Mouse (Mus musculus): ENCODE results near the gene Col1a1.
A peak's percentile ranks its signal among the peaks of the same experiment; 100 is the strongest.

Col1a1 gene

GRCm38 (mm10) chr11:94936045-94936444, at the start of gene Col1a1:
Gene Col1a1, plus strand, starts transcription at chr11:94936224.
- no peak for DNase-seq (ENCODE audit: low read depth, low spot score)

- no peak for DNase-seq (ENCODE audit: low read depth, low spot score)
Measured at GRCm38 (mm10) chr11:94891155-94891554, 44.9 kb upstream of the Col1a1 start.

GRCm38 (mm10) chr11:94896753-94897376, 39.2 kb upstream of the Col1a1 start:
- no peak for DNase-seq (ENCODE audit: low read depth, low spot score)

GRCm38 (mm10) chr11:94901231-94901630, 34.8 kb upstream of the Col1a1 start:
- no peak for DNase-seq (ENCODE audit: low read depth, low spot score)

GRCm38 (mm10) chr11:94904306-94904705, 31.7 kb upstream of the Col1a1 start:
- no peak for DNase-seq (ENCODE audit: low read depth, low spot score)

DNA sequence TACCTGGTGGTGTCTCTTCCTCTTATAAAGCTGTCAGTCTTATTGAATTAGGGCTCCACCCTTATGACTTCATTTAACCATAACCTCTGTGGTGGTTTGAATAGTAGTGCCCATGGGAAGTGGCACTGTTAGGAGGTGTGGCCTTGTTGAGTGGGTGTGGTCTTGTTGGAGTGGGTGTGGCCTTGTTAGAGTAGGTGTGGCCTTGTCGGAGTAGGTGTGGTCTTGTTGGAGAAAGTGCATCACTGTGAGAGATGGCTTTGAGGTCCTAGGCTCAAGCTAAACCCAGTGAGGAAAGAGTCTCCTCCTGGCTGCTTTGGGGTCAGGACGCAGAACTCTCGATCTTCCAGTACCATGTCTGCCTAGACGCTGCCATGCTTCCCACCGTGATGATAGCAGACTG, 25.1 kb upstream of the Col1a1 start:
- DNase-seq (ENCODE audit: low read depth, low spot score) = peak; percentile 59

- DNase-seq (ENCODE audit: low read depth, low spot score) = peak; percentile 47
Measured at GRCm38 (mm10) chr11:94912568-94912967, 23.5 kb upstream of the Col1a1 start.

- DNase-seq (ENCODE audit: low read depth, low spot score) = no peak
Measured at GRCm38 (mm10) chr11:94913302-94914090, 22.5 kb upstream of the Col1a1 start.

GRCm38 (mm10) chr11:94915675-94916403, 20.2 kb upstream of the Col1a1 start:
- no peak for DNase-seq (ENCODE audit: low read depth, low spot score)

GRCm38 (mm10) chr11:94916477-94916876, 19.5 kb upstream of the Col1a1 start:
- DNase-seq (ENCODE audit: low read depth, low spot score) = peak; percentile 36

DNA sequence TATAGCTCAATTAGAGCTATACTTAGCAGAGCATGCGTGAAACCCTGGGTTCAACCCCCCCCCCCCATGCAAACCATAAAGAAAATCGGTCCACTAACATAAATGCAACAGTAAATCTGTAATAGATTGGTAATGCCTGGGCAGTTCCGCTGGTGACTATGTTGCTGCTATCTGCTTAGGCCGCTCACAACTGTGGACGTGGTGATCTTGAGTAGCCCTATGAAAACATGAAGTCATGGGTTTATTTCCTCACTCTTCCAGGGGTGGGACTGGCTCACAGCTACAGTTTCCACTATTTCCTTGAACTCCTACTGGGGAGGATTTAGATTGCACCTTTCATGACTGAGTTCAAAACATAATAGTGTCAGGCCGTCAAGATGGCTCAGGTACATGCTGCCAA, 18.3 kb upstream of the Col1a1 start:
- no peak for DNase-seq (ENCODE audit: low read depth, low spot score)

GRCm38 (mm10) chr11:94920996-94921401, 15.0 kb upstream of the Col1a1 start:
- no peak for DNase-seq (ENCODE audit: low read depth, low spot score)

GRCm38 (mm10) chr11:94924977-94925376, 11.0 kb upstream of the Col1a1 start:
- no peak for DNase-seq (ENCODE audit: low read depth, low spot score)

DNA sequence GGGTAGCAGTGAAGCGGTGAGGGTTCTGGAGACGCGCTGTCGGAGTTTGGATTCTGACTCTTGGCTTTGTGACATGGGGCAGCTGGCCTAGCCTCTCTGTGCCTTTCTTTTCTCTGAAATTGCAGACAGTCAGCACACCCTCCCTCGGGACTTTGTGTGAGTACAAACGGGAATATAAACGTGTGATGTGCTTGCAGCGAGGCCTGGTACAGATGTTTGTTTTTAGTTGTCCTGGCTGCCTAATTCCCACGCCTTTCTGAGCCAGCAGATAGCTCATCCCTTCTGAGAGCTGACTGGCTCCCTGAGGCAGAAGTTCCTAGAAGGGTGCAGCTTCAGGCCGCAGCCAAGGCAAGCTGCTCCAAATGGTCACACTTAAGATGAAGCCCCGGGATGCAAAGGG, 9.6 kb upstream of the Col1a1 start:
- DNase-seq (ENCODE audit: low read depth, low spot score) = no peak

DNA sequence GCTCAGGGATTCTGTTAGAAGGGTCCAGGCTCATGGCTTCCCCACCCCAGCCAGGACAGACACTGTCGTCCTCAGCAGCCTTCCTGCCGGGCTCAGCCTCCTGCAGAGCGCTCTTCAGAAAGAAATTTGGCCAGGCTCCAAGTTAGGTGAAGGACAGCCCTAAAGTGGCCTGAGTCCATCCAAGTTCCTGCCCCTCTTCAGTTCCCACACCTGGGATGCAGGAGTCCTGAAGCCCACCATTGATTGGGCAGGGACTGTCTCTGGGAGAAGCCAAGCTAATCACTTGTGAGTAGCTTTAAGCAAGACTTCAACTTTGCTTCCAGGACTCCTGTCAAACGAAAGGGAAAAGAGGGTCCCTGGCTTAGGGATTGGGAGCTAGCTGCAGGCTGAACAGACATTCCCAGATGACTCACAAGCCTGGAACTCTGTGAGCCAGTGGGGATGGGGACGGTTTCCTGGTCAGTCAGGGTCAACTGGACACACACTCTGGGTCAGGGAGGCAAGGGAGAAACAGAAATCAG, 8.2 kb upstream of the Col1a1 start:
- DNase-seq (ENCODE audit: low read depth, low spot score) = no peak

- DNase-seq (ENCODE audit: low read depth, low spot score) = peak; percentile 46
Measured at GRCm38 (mm10) chr11:94928820-94929219, 7.2 kb upstream of the Col1a1 start.

GRCm38 (mm10) chr11:94929599-94929998, 6.4 kb upstream of the Col1a1 start:
- DNase-seq (ENCODE audit: low read depth, low spot score) = no peak

DNA sequence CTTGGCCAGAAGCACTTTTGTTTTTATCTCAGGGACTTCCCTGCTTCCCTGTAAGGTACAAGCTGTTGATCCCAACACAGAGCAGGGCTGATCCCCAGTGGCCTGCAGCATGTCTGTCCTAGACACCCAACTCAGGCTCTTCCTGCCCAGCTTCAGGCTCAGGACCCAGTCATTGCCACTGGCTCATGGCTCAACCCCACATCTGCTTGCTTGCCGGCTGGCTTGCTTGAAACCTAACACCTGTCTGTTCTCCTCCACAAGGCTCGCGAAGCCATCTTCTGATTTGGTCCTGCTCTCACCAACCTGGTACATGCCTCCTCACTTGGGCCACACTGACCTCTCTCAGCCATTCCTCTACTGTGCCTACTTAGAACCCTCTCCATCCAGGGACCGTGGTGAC, 5.9 kb upstream of the Col1a1 start:
- DNase-seq (ENCODE audit: low read depth, low spot score) = no peak

DNA sequence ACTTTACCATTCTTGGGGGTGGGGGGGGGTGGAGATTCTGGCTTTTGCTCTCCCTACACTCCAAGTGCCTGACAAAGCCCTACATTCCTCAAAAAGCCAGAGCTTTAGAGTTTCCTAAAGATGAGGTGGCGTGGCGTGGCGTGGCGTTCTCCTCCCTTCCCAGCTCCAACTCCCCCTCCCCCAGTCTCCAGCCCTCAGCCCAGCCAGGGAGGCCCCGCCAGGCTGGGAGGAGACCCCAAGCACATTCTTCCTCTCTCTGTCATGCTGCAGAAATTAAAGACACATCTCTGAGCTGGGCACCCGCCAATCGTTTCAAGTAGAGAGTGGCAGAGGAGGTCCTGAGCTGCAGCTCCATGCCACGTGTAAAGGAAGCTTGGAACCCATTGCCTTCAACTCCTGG, 2.4 kb upstream of the Col1a1 start:
- DNase-seq (ENCODE audit: low read depth, low spot score) = no peak

DNA sequence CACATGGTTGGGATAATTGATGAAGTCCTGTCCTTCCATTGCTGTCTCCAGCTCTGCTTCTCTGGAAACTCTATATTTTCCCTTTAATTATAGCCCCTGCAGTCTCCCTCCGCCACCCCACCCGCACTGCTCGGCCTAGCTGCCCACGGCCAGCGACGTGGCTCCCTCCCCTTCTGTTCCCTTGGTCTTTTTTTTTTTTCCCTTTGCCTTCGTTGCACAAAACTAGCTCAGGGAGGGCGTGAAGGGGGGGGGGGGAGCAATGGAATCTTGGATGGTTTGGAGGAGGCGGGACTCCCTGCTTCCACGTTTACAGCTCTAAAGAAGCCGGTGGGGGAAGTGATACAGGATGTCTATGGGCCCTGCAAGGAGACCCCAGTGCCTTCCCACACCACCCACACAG, 1.5 kb upstream of the Col1a1 start:
- no peak for DNase-seq (ENCODE audit: low read depth, low spot score)

GRCm38 (mm10) chr11:94936851-94937295, 849 bp downstream of the Col1a1 start:
- peak; percentile 92 for DNase-seq (ENCODE audit: low read depth, low spot score)

- DNase-seq (ENCODE audit: low read depth, low spot score) = no peak
Measured at GRCm38 (mm10) chr11:94937335-94937781, 1.3 kb downstream of the Col1a1 start.
